Mouse (Mus musculus) lung, embryonic 15.5 days (tissue): ENCODE measurements at regions not wholly inside any gene's neighbourhood (a gene's known extent, or its start where the extent isn't known, plus 50 kb on each side); places are given as distances from the start of the nearest gene placed in this dataset.

Experiments
- ATAC-seq: fragments of 200-750 bp; cut with Nextera tagmentation; 2 replicates; pipeline ENCODE4 v1.8.0; 2017; ENCODE audit warnings: moderate number of reproducible peaks, borderline replicate concordance; ENCODE audit not compliant: low FRiP score, low TSS enrichment; ENCODE audit errors: extremely low read depth
- H3K27ac ChIP-seq: fragments of 300-500 bp; sonication (generic); 2 replicates; pipeline ENCODE4 v1.5.1; 2015; ENCODE audit warnings: moderate library complexity, mild to moderate bottlenecking, inconsistent platforms
- H3K27me3 ChIP-seq: fragments of 300-500 bp; sonication (generic); 2 replicates; pipeline ENCODE4 v1.6.1; 2015; ENCODE audit warnings: inconsistent platforms
- H3K36me3 ChIP-seq: fragments of 300-500 bp; sonication (generic); 2 replicates; pipeline ENCODE4 v1.6.1; 2015; ENCODE audit warnings: inconsistent platforms
- H3K4me1 ChIP-seq: fragments of 300-500 bp; sonication (generic); 2 replicates; pipeline ENCODE4 v1.6.1; 2015; ENCODE audit warnings: inconsistent platforms
- H3K4me2 ChIP-seq: fragments of 300-500 bp; sonication (generic); 2 replicates; pipeline ENCODE4 v1.6.1; 2015; ENCODE audit warnings: inconsistent platforms, mild to moderate bottlenecking, moderate library complexity
- H3K4me3 ChIP-seq: fragments of 300-500 bp; sonication (generic); 2 replicates; pipeline ENCODE4 v1.5.1; 2015; ENCODE audit warnings: mild to moderate bottlenecking, inconsistent platforms
- H3K9ac ChIP-seq: fragments of 300-500 bp; sonication (generic); 2 replicates; pipeline ENCODE4 v1.6.1; 2015; ENCODE audit warnings: inconsistent platforms
- H3K9me3 ChIP-seq: fragments of 300-500 bp; sonication (generic); 2 replicates; pipeline ENCODE4 v1.6.1; 2016; ENCODE audit warnings: inconsistent platforms
- WGBS: fragments of 180-500 bp; shearing (Covaris S2); methylation state at CpG from one replicate; pipeline ENCODE4 v1.1.7; 2015; 5-methylcytosine and 5-hydroxymethylcytosine counted together

- WGBS: 57% methylated on average over 11 of the region's 11 CpGs
- Histone ChIP-seq H3K27ac (no peak overlapping the region), H3K27me3 (no peaks in the 10 kb centered on the region), H3K36me3 (no peaks in the 10 kb centered on the region), H3K4me2 (no peak overlapping the region), H3K4me1 (no peaks in the 10 kb centered on the region), H3K9me3 (no peaks in the 10 kb centered on the region), H3K9ac (no peak overlapping the region), H3K4me3 (no peak overlapping the region)
- no peak for ATAC-seq
Measured at GRCm38 (mm10) chr12:59743211-59743610, 523.7 kb upstream of the Fbxo33 start.

GRCm38 (mm10) chr12:59724951-59725350 is 505.4 kb upstream of the Fbxo33 start:
- WGBS: 84% methylated on average over 1 of the region's 1 CpGs
- no peak overlapping the region for H3K4me3 ChIP-seq
- no peaks in the 10 kb centered on the region for H3K9me3 ChIP-seq
- ATAC-seq: no peak
- H3K4me1 ChIP-seq: no peaks in the 10 kb centered on the region
- 0 out of 2 replicates have a peak overlapping the region, but pooled peaks have one; percentile 24 for H3K27ac ChIP-seq
- no peak overlapping the region for H3K4me2 ChIP-seq
- H3K9ac ChIP-seq: no peak overlapping the region
- no peaks in the 10 kb centered on the region for H3K36me3 ChIP-seq
- H3K27me3 ChIP-seq: no peaks in the 10 kb centered on the region

GRCm38 (mm10) chr12:59722471-59723182 is 503.1 kb upstream of the Fbxo33 start:
- Histone ChIP-seq H3K9me3 (no peaks in the 10 kb centered on the region), H3K9ac (no peak overlapping the region), H3K4me3 (no peak overlapping the region), H3K27ac (no peak overlapping the region), H3K36me3 (no peaks in the 10 kb centered on the region), H3K4me2 (no peak overlapping the region), H3K27me3 (no peaks in the 10 kb centered on the region), H3K4me1 (no peaks in the 10 kb centered on the region)
- ATAC-seq: no peak
- 71% methylated on average over 6 of the region's 6 CpGs for WGBS

GRCm38 (mm10) chr12:59713216-59713615 is 493.7 kb upstream of the Fbxo33 start:
- WGBS: 72% methylated on average over 3 of the region's 3 CpGs
- ATAC-seq: no peak
- Histone ChIP-seq H3K36me3 (no peaks in the 10 kb centered on the region), H3K9ac (no peak overlapping the region), H3K4me1 (no peaks in the 10 kb centered on the region), H3K27me3 (no peaks in the 10 kb centered on the region), H3K27ac (no peak overlapping the region), H3K4me2 (no peak overlapping the region), H3K4me3 (no peak overlapping the region), H3K9me3 (no peaks in the 10 kb centered on the region)

GRCm38 (mm10) chr12:59683235-59683634 is 463.7 kb upstream of the Fbxo33 start:
- no peaks in the 10 kb centered on the region for H3K9me3 ChIP-seq
- WGBS: 35% methylated on average over 2 of the region's 2 CpGs
- no peak; the same call in 1 of the 2 replicates for ATAC-seq
- H3K4me2 ChIP-seq: no peak overlapping the region
- no peak overlapping the region for H3K27ac ChIP-seq
- H3K27me3 ChIP-seq: no peaks in the 10 kb centered on the region
- no peaks in the 10 kb centered on the region for H3K4me1 ChIP-seq
- H3K36me3 ChIP-seq: no peaks in the 10 kb centered on the region
- H3K4me3 ChIP-seq: no peak overlapping the region
- H3K9ac ChIP-seq: no peak overlapping the region

- Histone ChIP-seq H3K36me3 (no peaks in the 10 kb centered on the region), H3K27me3 (no peaks in the 10 kb centered on the region), H3K9me3 (no peaks in the 10 kb centered on the region), H3K27ac (no peak overlapping the region), H3K4me1 (no peaks in the 10 kb centered on the region), H3K4me3 (no peak overlapping the region), H3K9ac (no peak overlapping the region), H3K4me2 (no peak overlapping the region)
- no peak for ATAC-seq
Measured at GRCm38 (mm10) chr12:59663161-59663560, 443.6 kb upstream of the Fbxo33 start.

GRCm38 (mm10) chr12:59630678-59631077 is 411.2 kb upstream of the Fbxo33 start:
- WGBS: 63% methylated on average over 1 of the region's 1 CpGs
- no peak for ATAC-seq

GRCm38 (mm10) chr12:59623147-59623546 is 403.6 kb upstream of the Fbxo33 start:
- no peak for ATAC-seq
- H3K4me2 ChIP-seq: no peak overlapping the region
- H3K4me1 ChIP-seq: no peaks in the 10 kb centered on the region
- 70% methylated on average over 3 of the region's 3 CpGs for WGBS
- H3K36me3 ChIP-seq: no peaks in the 10 kb centered on the region
- no peaks in the 10 kb centered on the region for H3K9me3 ChIP-seq
- no peak overlapping the region for H3K4me3 ChIP-seq
- H3K27ac ChIP-seq: no peak overlapping the region
- no peak overlapping the region for H3K9ac ChIP-seq
- no peaks in the 10 kb centered on the region for H3K27me3 ChIP-seq

More at GRCm38 (mm10) chr12:59630678-59631077, 411.2 kb upstream of the Fbxo33 start:
- no peak overlapping the region for H3K27ac ChIP-seq
- H3K36me3 ChIP-seq: no peaks in the 10 kb centered on the region
- H3K27me3 ChIP-seq: no peaks in the 10 kb centered on the region
- H3K9ac ChIP-seq: no peak overlapping the region
- no peak overlapping the region for H3K4me2 ChIP-seq
- no peak overlapping the region for H3K4me3 ChIP-seq
- H3K4me1 ChIP-seq: no peaks in the 10 kb centered on the region
- no peaks in the 10 kb centered on the region for H3K9me3 ChIP-seq

- Histone ChIP-seq H3K27me3 (no peaks in the 10 kb centered on the region), H3K4me1 (no peaks in the 10 kb centered on the region), H3K4me3 (no peak overlapping the region), H3K9me3 (no peaks in the 10 kb centered on the region), H3K27ac (no peak overlapping the region), H3K4me2 (no peak overlapping the region), H3K9ac (no peak overlapping the region), H3K36me3 (no peaks in the 10 kb centered on the region)
- 73% methylated on average over 2 of the region's 2 CpGs for WGBS
- ATAC-seq: no peak
Measured at GRCm38 (mm10) chr12:59621132-59621531, 401.6 kb upstream of the Fbxo33 start.

- Histone ChIP-seq H3K4me1 (no peaks in the 10 kb centered on the region), H3K4me3 (no peak overlapping the region), H3K36me3 (no peaks in the 10 kb centered on the region), H3K4me2 (no peak overlapping the region), H3K9ac (no peak overlapping the region), H3K9me3 (no peaks in the 10 kb centered on the region), H3K27ac (no peak overlapping the region), H3K27me3 (no peaks in the 10 kb centered on the region)
- 88% methylated on average over 2 of the region's 2 CpGs for WGBS
- no peak for ATAC-seq
Measured at GRCm38 (mm10) chr12:59620340-59620739, 400.8 kb upstream of the Fbxo33 start.

- no peaks in the 10 kb centered on the region for H3K4me1 ChIP-seq
- no peaks in the 10 kb centered on the region for H3K36me3 ChIP-seq
- H3K9me3 ChIP-seq: no peaks in the 10 kb centered on the region
- no peak overlapping the region for H3K9ac ChIP-seq
- H3K4me3 ChIP-seq: no peak overlapping the region
- 65% methylated on average over 3 of the region's 3 CpGs for WGBS
- no peaks in the 10 kb centered on the region for H3K27me3 ChIP-seq
- no peak overlapping the region for H3K27ac ChIP-seq
- H3K4me2 ChIP-seq: no peak overlapping the region
- no peak for ATAC-seq
Measured at GRCm38 (mm10) chr12:59616075-59616474, 396.6 kb upstream of the Fbxo33 start.

GRCm38 (mm10) chr12:59599785-59600184 is 380.3 kb upstream of the Fbxo33 start:
- WGBS: 89% methylated on average over 8 of the region's 9 CpGs

GRCm38 (mm10) chr12:59589354-59589753 is 369.8 kb upstream of the Fbxo33 start:
- H3K9me3 ChIP-seq: no peaks in the 10 kb centered on the region
- H3K4me1 ChIP-seq: no peaks in the 10 kb centered on the region
- no peaks in the 10 kb centered on the region for H3K27me3 ChIP-seq
- no peaks in the 10 kb centered on the region for H3K36me3 ChIP-seq
- H3K4me3 ChIP-seq: no peak overlapping the region
- WGBS: 84% methylated on average over 2 of the region's 2 CpGs
- no peak overlapping the region for H3K9ac ChIP-seq
- ATAC-seq: no peak
- no peak overlapping the region for H3K4me2 ChIP-seq
- H3K27ac ChIP-seq: no peak overlapping the region

More at GRCm38 (mm10) chr12:59599785-59600184, 380.3 kb upstream of the Fbxo33 start:
- H3K9ac ChIP-seq: no peak overlapping the region
- H3K4me2 ChIP-seq: no peak overlapping the region
- no peaks in the 10 kb centered on the region for H3K36me3 ChIP-seq
- H3K4me3 ChIP-seq: no peak overlapping the region
- no peaks in the 10 kb centered on the region for H3K9me3 ChIP-seq
- H3K4me1 ChIP-seq: no peaks in the 10 kb centered on the region
- no peaks in the 10 kb centered on the region for H3K27me3 ChIP-seq
- no peak for ATAC-seq
- H3K27ac ChIP-seq: no peak overlapping the region
